Mouse (Mus musculus): ENCODE results near the gene Slc17a1. TPM values are rescaled to one million over a fixed set of nuclear protein-coding genes. Genes with fewer than 3 reads are reported as not detected.

Slc17a1 gene
- polyA plus RNA-seq, 1 experiment, result not detected

DNA sequence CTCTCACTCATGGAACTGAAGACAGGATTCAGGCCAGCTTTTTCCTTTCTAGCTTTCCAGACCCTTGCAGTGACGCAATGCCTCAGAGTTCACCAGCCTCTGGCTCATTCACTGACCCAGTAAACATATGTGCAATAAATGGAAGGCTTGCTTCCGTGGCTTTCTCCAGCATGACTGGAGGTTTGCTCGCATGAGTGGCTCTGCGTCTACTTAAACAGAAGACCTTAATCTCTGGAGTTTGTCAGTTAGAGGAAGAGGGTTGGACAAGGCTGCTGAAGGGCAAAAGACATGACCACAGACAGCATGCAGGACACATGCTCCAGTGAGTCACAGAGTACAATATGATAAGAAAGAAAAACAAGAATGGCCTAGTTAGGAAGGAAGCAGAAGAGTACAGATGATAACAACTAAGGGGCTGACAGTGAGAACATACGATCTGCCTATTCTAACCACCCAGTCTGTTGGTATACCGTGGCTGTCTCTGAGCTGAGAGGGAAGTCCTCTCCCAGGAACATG is 46.3 kb downstream of the Slc17a1 start:
- Histone ChIP-seq H3K27me3 (ENCODE audit: control insufficient read depth, insufficient read depth, insufficient read length) (no peaks in the 10 kb centered on the region), H3K4me3 (no peak overlapping the region), H3K36me3 (ENCODE audit: control insufficient read depth, insufficient read depth) (no peaks in the 10 kb centered on the region), H3K4me2 (ENCODE audit: low read depth) (peak overlapping the region; percentile 55), H3ac (ENCODE audit: control insufficient read depth, insufficient read length) (no peak overlapping the region), H3K79me2 (ENCODE audit: control insufficient read depth, insufficient read depth) (no peaks in the 10 kb centered on the region)
- TF ChIP-seq CEBPB (IDR thresholded peaks at IDR 0.05; ENCODE audit: insufficient read depth, poor library complexity, severe bottlenecking), result 0 out of 2 replicates have a peak, but pooled peaks have one; percentile 21
- peak in 1 of 3 experiments; percentile 32 for TF ChIP-seq MYOD1 (IDR thresholded peaks at IDR 0.05; ENCODE audit: control insufficient read depth in 1 of 3, insufficient read length in 2 of 3, low read depth in 2 of 3)
- TF ChIP-seq POLR2A (IDR thresholded peaks at IDR 0.05; ENCODE audit: insufficient read length, low read depth), result no peak
- peak in 1 of 3 experiments; percentile 12 for TF ChIP-seq MYOG (IDR thresholded peaks at IDR 0.05; ENCODE audit: control insufficient read depth in 1 of 3, insufficient read depth in 1 of 3, insufficient read length in 2 of 3, low read depth in 2 of 3)
- TF ChIP-seq SRF (IDR thresholded peaks at IDR 0.05; ENCODE audit: control insufficient read depth, insufficient read length, low read depth), result no peak
- no peak for TF ChIP-seq USF1 (IDR thresholded peaks at IDR 0.05; ENCODE audit: low read depth)
- no peak for TF ChIP-seq E2F4 (IDR thresholded peaks at IDR 0.05; ENCODE audit: insufficient read depth)
- no peak for TF ChIP-seq TCF12 (IDR thresholded peaks at IDR 0.05; ENCODE audit: insufficient read depth, poor library complexity, severe bottlenecking)

DNA sequence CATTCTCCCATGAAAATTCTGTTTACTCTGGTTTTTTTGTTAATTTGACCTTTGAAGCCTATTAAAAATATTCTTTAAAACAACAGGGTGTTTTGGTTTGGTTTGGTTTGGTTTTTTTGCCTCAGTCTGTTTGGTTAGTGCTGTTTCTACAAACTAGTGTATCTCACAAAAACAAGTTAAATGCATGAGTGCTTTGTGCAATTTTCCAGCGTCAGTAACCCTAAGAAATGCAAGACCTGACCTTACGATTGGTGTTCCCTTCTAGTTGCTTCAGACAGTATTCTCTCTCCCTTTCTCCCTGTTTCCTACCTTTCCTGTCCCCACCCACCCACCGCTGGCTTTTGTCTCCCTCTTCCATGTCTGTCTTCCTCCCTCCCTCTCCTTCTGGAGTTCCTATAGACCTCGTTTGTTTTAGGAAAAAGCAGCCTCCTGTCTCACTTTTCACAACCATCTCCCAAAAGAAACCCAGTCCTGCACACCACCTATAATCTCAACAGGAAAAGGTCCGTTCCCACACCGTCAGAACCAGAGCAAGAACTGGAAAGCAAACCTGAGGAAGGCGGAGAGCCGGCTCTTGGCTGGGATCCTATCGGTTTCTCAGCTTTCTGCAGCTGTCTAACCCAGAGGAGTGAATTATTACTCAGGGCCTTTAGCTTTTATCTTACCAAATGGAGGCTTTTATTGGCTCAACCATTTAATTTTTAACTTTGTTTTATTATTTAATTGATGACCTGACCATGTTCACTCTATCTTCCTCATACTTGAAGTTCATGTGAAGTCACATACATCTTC is 47.0 kb downstream of the Slc17a1 start, which contains the start of gene Slc17a4:
TSS of gene Slc17a4 (minus strand) at position 634 of the 792 bp plus-strand sequence.
- Histone ChIP-seq H3K79me2 (ENCODE audit: control insufficient read depth, insufficient read depth) (no peaks in the 10 kb centered on the region), H3K4me2 (ENCODE audit: low read depth) (peak within 1 kb of the TSS; percentile 55), H3K4me3 (no peak within 1 kb of the TSS), H3K27me3 (ENCODE audit: control insufficient read depth, insufficient read depth, insufficient read length) (no peaks in the 10 kb centered on the region), H3ac (ENCODE audit: control insufficient read depth, insufficient read length) (no peak within 1 kb of the TSS), H3K36me3 (ENCODE audit: control insufficient read depth, insufficient read depth) (no peaks in the 10 kb centered on the region)
- TF ChIP-seq SRF (IDR thresholded peaks at IDR 0.05; ENCODE audit: control insufficient read depth, insufficient read length, low read depth) (no peak), MYOD1 (IDR thresholded peaks at IDR 0.05; ENCODE audit: control insufficient read depth in 1 of 3, insufficient read length in 2 of 3, low read depth in 2 of 3) (no peak), E2F4 (IDR thresholded peaks at IDR 0.05; ENCODE audit: insufficient read depth) (no peak), POLR2A (IDR thresholded peaks at IDR 0.05; ENCODE audit: insufficient read length, low read depth) (no peak), TCF12 (IDR thresholded peaks at IDR 0.05; ENCODE audit: insufficient read depth, poor library complexity, severe bottlenecking) (no peak), USF1 (IDR thresholded peaks at IDR 0.05; ENCODE audit: low read depth) (no peak), POLR2AphosphoS2 (IDR thresholded peaks at IDR 0.05; ENCODE audit: insufficient read length, low read depth) (no peak)

- H3K27me3 ChIP-seq (ENCODE audit: control insufficient read depth, insufficient read depth, insufficient read length), result no peaks in the 10 kb centered on the region
- no peaks in the 10 kb centered on the region for H3K36me3 ChIP-seq (ENCODE audit: control insufficient read depth, insufficient read depth)
- H3ac ChIP-seq (ENCODE audit: control insufficient read depth, insufficient read length), result no peak overlapping the region
- no peaks in the 10 kb centered on the region for H3K79me2 ChIP-seq (ENCODE audit: control insufficient read depth, insufficient read depth)
- H3K4me2 ChIP-seq (ENCODE audit: low read depth), result peak overlapping the region; percentile 32
- no peak overlapping the region for H3K4me3 ChIP-seq
- TF ChIP-seq E2F4 (IDR thresholded peaks at IDR 0.05; ENCODE audit: insufficient read depth) (no peak), TCF12 (IDR thresholded peaks at IDR 0.05; ENCODE audit: insufficient read depth, poor library complexity, severe bottlenecking) (peak; percentile 67), POLR2AphosphoS2 (IDR thresholded peaks at IDR 0.05; ENCODE audit: insufficient read length, low read depth) (no peak), CEBPB (IDR thresholded peaks at IDR 0.05; ENCODE audit: insufficient read depth, poor library complexity, severe bottlenecking) (no peak), MAX (IDR thresholded peaks at IDR 0.05; ENCODE audit: low read depth) (no peak), POLR2A (IDR thresholded peaks at IDR 0.05; ENCODE audit: insufficient read length, low read depth) (no peak), MYOG (IDR thresholded peaks at IDR 0.05; ENCODE audit: control insufficient read depth in 1 of 3, insufficient read depth in 1 of 3, insufficient read length in 2 of 3, low read depth in 2 of 3) (peak in 2 of 3 experiments; percentile 40 to 81), USF1 (IDR thresholded peaks at IDR 0.05; ENCODE audit: low read depth) (no peak), SRF (IDR thresholded peaks at IDR 0.05; ENCODE audit: control insufficient read depth, insufficient read length, low read depth) (no peak), TCF3 (IDR thresholded peaks at IDR 0.05; ENCODE audit: insufficient read length, low read depth) (peak; percentile 68), MYOD1 (IDR thresholded peaks at IDR 0.05; ENCODE audit: control insufficient read depth in 1 of 3, insufficient read length in 2 of 3, low read depth in 2 of 3) (peak; percentile 82 to 88 (median 84)), REST (IDR thresholded peaks at IDR 0.05; ENCODE audit: insufficient read depth, insufficient read length) (no peak)
Measured at GRCm38 (mm10) chr13:23916132-23916531, 48.6 kb downstream of the Slc17a1 start.

DNA sequence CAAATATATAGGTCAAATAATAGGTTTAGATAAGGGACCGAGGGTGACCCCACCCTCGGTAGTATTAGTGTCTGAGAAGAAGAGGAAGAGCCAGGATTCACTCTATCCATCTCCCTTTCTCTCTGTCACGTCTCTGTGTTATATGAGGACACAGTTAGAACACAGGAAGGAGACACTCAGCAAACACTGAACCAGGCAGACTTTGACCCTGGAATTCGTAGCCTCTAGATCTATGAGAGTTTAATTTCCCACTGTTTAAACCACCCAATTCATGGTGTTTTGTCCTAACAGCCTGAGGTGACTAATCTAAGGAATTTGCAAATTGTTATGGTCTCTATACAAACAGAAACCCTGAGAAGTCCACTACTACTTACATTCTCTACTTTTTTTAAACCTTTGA is 50.1 kb downstream of the Slc17a1 start:
- no peaks in the 10 kb centered on the region for H3K36me3 ChIP-seq (ENCODE audit: control insufficient read depth, insufficient read depth)
- H3K79me2 ChIP-seq (ENCODE audit: control insufficient read depth, insufficient read depth), result no peaks in the 10 kb centered on the region
- no peak overlapping the region for H3K4me3 ChIP-seq
- TF ChIP-seq MYOD1 (IDR thresholded peaks at IDR 0.05; ENCODE audit: control insufficient read depth in 1 of 3, insufficient read length in 2 of 3, low read depth in 2 of 3), result no peak
- no peak for TF ChIP-seq USF1 (IDR thresholded peaks at IDR 0.05; ENCODE audit: low read depth)
- no peak for TF ChIP-seq MYOG (IDR thresholded peaks at IDR 0.05; ENCODE audit: control insufficient read depth in 1 of 3, insufficient read depth in 1 of 3, insufficient read length in 2 of 3, low read depth in 2 of 3)
- TF ChIP-seq MAX (IDR thresholded peaks at IDR 0.05; ENCODE audit: low read depth), result no peak
- no peak for TF ChIP-seq REST (IDR thresholded peaks at IDR 0.05; ENCODE audit: insufficient read depth, insufficient read length)
- TF ChIP-seq SRF (IDR thresholded peaks at IDR 0.05; ENCODE audit: control insufficient read depth, insufficient read length, low read depth), result no peak
- no peak for TF ChIP-seq TCF3 (IDR thresholded peaks at IDR 0.05; ENCODE audit: insufficient read length, low read depth)
- no peak for TF ChIP-seq CEBPB (IDR thresholded peaks at IDR 0.05; ENCODE audit: insufficient read depth, poor library complexity, severe bottlenecking)
- TF ChIP-seq POLR2A (IDR thresholded peaks at IDR 0.05; ENCODE audit: insufficient read length, low read depth), result no peak
- no peak for TF ChIP-seq E2F4 (IDR thresholded peaks at IDR 0.05; ENCODE audit: insufficient read depth)
- no peak for TF ChIP-seq TCF12 (IDR thresholded peaks at IDR 0.05; ENCODE audit: insufficient read depth, poor library complexity, severe bottlenecking)
- H3K27me3 ChIP-seq (ENCODE audit: control insufficient read depth, insufficient read depth, insufficient read length), result no peaks in the 10 kb centered on the region
- no peak overlapping the region for H3ac ChIP-seq (ENCODE audit: control insufficient read depth, insufficient read length)
- H3K4me2 ChIP-seq (ENCODE audit: low read depth), result no peak overlapping the region
